Mouse (Mus musculus) layer of hippocampus, adult 2 months (tissue): Measurements from ENCODE around the gene Cyp2s1. TPM values are rescaled to one million over a fixed set of nuclear protein-coding genes. Genes with fewer than 3 reads are reported as not detected.

ENCODE experiments used
- DNase-seq, 2 experiments: peaks; one replicate each; pipeline ENCODE4 v3.0.0; 2022; ENCODE audit warnings: low spot score in 2 of 2
- H3K27ac ChIP-seq: fragments of 200-600 bp; 2 replicates; pipeline ENCODE4 v1.8.1; 2022
- H3K4me3 ChIP-seq: fragments of 200-600 bp; 2 replicates; pipeline ENCODE4 v1.8.1; 2022; ENCODE audit warnings: mild to moderate bottlenecking
- CTCF ChIP-seq: fragments of 200-600 bp; conservative IDR thresholded peaks from 2 replicates; pipeline ENCODE4 v1.8.1; 2022; ENCODE audit warnings: antibody characterized with exemption, mild to moderate bottlenecking, moderate library complexity
- total RNA-seq, 2 experiments: library from RNA; stranded (reverse); gene quantifications; 2 replicates each; pipeline ENCODE4 v1.2.3; 2021

The Cyp2s1 gene
- total RNA-seq, 2 experiments from 2014 or later, result 1.4 to 2.3 TPM

GRCm38 (mm10) chr7:25835188-25835891 is 18.6 kb upstream of the Cyp2s1 start:
- no peak overlapping the region for H3K4me3 ChIP-seq
- H3K27ac ChIP-seq, result no peak overlapping the region
- TF ChIP-seq CTCF, result no peak
- DNase-seq, result no peak

GRCm38 (mm10) chr7:25831557-25832530 is 15.1 kb upstream of the Cyp2s1 start:
- DNase-seq, result no peak
- TF ChIP-seq CTCF, result no peak
- Histone ChIP-seq H3K4me3 (no peak overlapping the region), H3K27ac (no peak overlapping the region)

- DNase-seq, result no peak
- no peak for TF ChIP-seq CTCF
- Histone ChIP-seq H3K4me3 (no peak overlapping the region), H3K27ac (no peak overlapping the region)
These were observed 13.5 kb upstream of the Cyp2s1 start for GRCm38 (mm10) chr7:25830251-25830650.

- DNase-seq, result no peak
- TF ChIP-seq CTCF, result no peak
- Histone ChIP-seq H3K27ac (no peak overlapping the region), H3K4me3 (no peak overlapping the region)
These were observed 10.5 kb upstream of the Cyp2s1 start for GRCm38 (mm10) chr7:25827199-25827598.

- no peak overlapping the region for H3K4me3 ChIP-seq
- DNase-seq, result no peak
- no peak overlapping the region for H3K27ac ChIP-seq
- no peak for TF ChIP-seq CTCF
These were observed 9.3 kb upstream of the Cyp2s1 start for GRCm38 (mm10) chr7:25826029-25826428.

GRCm38 (mm10) chr7:25825043-25825442 is 8.3 kb upstream of the Cyp2s1 start:
- Histone ChIP-seq H3K27ac (no peak overlapping the region), H3K4me3 (no peak overlapping the region)
- TF ChIP-seq CTCF, result no peak
- no peak for DNase-seq

- TF ChIP-seq CTCF, result no peak
- no peak overlapping the region; the same call in 1 of the 2 replicates for H3K4me3 ChIP-seq
- DNase-seq, result no peak
- no peak overlapping the region for H3K27ac ChIP-seq
These were observed 1.1 kb downstream of the Cyp2s1 start for GRCm38 (mm10) chr7:25815571-25815970.

GRCm38 (mm10) chr7:25814711-25815110 is 2.0 kb downstream of the Cyp2s1 start:
- Histone ChIP-seq H3K27ac (no peak overlapping the region), H3K4me3 (no peak overlapping the region)
- DNase-seq, result no peak
- no peak for TF ChIP-seq CTCF

GRCm38 (mm10) chr7:25812195-25812594 is 4.5 kb downstream of the Cyp2s1 start:
- no peak overlapping the region for H3K4me3 ChIP-seq
- DNase-seq, result no peak
- no peak for TF ChIP-seq CTCF

GRCm38 (mm10) chr7:25811716-25812115 is 5.0 kb downstream of the Cyp2s1 start:
- DNase-seq, result no peak
- no peak overlapping the region for H3K4me3 ChIP-seq
- no peak for TF ChIP-seq CTCF
- no peak overlapping the region for H3K27ac ChIP-seq

More at GRCm38 (mm10) chr7:25812195-25812594, 4.5 kb downstream of the Cyp2s1 start:
- no peak overlapping the region for H3K27ac ChIP-seq

GRCm38 (mm10) chr7:25805631-25806343 is 10.9 kb downstream of the Cyp2s1 start:
- peak; percentile 91 for TF ChIP-seq CTCF
- DNase-seq, result peak; percentile 88 to 96
- peak overlapping the region; percentile 43; the same call in 1 of the 2 replicates for H3K27ac ChIP-seq
- H3K4me3 ChIP-seq, result peak overlapping the region; percentile 56

GRCm38 (mm10) chr7:25804792-25805191 is 11.9 kb downstream of the Cyp2s1 start:
- Histone ChIP-seq H3K27ac (no peak overlapping the region), H3K4me3 (no peak overlapping the region)
- DNase-seq, result no peak
- TF ChIP-seq CTCF, result no peak

- TF ChIP-seq CTCF, result no peak
- H3K27ac ChIP-seq, result no peak overlapping the region
- H3K4me3 ChIP-seq, result no peak overlapping the region
- no peak for DNase-seq
These were observed 13.3 kb downstream of the Cyp2s1 start for GRCm38 (mm10) chr7:25803460-25803859.
